Mouse (Mus musculus): Measurements from ENCODE around the gene Anapc11.

Anapc11 gene

DNA sequence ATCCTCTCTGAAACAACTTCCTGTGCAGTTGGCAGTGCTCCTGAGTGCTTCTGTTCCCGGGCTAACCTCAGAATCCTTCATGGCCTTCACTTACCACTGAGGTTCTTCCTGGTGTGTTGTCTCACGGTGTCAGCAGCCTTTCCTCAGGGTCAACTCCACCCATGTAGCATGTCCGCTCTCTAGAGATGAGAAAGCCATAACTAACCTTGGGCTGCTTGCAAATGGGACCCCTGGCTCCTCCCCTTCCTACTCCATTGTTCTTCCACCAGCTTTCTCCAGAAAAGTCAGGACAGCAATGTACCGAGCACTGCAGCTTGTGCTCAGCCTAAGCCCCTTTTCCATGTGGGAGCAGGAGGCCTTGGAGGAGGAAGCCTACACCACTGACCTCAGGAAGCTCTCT lies 8.5 kb downstream of the Anapc11 start:
- DNase-seq (ENCODE audit: low read depth, low spot score), result no peak

DNA sequence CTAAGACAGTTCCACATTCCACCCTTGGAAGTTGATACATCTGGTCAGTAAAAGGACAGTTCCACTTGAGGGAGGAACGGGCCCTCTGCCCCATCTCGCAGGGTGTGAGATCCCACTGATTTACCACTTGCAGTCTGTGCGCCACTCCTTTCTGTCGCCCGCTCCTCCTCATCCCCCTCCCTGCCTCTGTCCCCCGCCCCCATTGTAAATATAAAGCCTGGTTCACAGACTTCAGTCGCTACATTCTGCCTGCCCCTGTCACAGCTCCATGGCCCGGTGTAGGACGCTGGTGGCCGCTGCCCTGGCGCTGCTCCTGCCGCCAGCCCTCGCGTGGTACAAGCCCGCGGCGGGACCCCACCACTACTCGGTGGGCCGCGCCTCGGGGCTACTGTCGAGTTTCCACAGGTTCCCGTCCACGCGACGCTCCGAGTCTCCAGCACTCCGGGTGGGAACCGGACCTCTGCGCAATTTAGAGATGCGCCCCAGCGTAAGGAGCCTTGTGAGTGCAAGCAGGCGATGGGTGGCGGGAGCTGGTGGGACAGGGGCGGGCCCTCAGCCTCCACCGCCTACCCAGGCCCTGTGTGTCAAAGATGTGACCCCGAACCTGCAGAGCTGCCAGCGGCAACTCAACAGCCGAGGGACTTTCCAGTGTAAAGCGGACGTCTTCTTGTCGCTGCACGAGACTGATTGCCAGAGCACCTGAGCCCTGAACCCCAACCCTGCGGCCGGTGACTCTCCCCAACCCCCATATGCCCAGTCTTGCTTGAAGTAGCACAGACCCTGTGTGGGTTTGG lies 10.2 kb downstream of the Anapc11 start, which contains the start of gene Npb:
Npb (plus strand) TSS at position 237 of the 794 bp plus-strand sequence.
- DNase-seq (ENCODE audit: low read depth, low spot score), result no peak

DNA sequence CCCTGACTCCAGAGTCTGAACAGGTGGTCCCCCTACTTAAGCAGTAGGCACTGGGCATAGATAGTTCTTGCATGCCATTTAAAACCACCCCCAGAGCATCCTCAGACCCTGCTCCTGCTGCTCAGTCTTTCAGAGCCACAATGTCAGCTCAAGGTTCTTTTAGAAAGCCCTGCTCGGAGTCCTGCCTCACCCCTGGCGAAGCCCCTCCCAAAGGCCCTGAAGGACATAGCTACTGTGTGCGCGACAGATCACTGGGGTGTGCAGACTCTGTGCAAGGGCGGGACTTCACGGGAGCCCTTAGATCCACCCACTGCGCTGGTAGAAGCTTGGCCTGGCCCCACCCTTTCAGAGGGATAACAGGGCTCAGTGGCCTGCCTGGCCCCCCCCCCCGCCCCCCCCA lies 11.0 kb downstream of the Anapc11 start:
- no peak for DNase-seq (ENCODE audit: low read depth, low spot score)

DNA sequence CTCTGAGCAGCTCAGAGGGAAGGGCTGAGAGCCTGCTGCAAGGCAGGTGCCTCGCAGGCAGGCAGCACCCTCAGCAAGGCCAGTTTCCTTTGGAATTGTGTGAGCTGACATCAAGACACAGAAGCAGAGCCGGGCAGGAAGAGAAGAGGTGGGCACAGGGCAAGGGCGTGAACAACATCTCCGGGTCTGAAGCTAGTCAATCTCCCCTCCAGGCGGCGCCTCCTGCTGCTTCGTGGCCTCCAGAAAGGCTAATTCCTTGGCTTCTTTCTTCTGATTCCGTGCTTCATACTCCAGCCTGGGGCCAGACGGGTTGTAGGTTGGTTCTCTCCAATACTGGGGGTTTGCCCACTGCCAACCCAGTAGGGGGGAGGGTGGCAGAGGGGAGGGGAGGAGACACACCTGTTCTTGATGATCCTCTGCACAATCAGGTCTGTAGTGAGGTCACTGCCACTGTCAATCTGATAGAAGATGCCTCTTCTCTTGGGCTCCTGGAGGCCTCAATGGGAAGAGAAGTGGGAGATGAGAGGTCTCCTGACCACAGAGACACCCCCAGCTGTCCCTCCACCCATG lies 12.3 kb downstream of the Anapc11 start:
- DNase-seq (ENCODE audit: low read depth, low spot score), result no peak

DNA sequence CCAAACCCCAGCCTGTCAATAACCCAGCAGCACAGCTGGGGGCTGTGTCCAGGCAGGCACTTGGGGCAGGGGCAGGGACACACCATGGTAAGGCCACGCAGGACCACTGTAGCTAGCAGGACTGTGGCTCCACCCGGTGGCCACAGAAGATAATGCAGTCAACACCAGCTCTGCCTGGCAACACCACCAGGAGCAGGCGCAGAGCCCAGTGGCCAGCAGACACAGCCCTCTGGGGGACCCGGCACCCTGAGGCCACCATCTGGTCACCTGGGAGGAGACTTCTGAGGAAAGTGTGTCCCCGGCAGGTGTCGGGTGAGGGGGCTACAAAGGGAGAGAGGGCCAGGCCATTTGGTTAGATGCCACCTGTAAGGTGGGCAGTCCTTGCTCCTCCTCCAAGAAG lies 14.5 kb downstream of the Anapc11 start:
- peak; percentile 76 for DNase-seq (ENCODE audit: low read depth, low spot score)

DNA sequence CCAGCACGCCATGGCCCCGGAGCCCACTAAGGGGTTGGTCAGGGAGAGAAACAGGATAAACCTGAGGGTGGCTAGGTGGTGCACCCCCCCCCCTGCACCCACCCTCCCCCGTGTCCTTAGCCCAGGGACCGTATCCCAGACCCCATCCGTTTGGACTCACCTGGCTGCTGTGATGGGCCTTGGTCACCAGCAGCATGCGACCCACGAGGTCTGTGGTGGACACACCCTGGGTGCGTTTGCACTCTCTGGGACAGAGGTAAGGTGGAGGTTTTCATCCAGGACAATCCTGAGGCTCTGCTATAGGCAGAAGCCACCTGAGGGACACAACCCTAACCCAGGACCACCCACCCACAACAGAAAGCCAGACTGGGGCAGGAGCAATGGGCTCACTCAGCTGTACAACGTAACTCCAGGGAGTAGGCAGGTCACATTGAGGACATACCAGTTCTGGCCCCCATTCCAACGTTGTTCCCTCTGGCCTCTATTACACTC lies 15.3 kb downstream of the Anapc11 start:
- no peak for DNase-seq (ENCODE audit: low read depth, low spot score)

DNA sequence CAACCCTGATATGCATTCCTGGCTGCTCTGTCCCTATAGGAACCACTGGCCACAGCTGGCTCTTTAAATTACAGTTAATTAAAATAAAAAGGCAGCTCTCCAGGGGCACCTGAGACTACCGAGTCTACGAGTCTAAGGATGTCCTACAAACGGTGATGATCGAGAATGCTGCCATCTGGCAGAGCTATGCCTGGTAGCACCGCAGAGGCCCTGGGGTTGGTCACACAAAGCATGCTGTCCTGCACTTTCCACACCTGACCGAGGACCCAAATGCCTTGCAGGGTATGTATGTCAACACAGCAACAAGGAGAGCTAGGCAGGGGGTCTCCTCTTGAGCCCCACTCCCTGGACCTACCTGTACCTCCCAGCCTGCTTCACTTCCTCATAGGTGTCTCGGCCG lies 15.8 kb downstream of the Anapc11 start:
- DNase-seq (ENCODE audit: low read depth, low spot score), result no peak

DNA sequence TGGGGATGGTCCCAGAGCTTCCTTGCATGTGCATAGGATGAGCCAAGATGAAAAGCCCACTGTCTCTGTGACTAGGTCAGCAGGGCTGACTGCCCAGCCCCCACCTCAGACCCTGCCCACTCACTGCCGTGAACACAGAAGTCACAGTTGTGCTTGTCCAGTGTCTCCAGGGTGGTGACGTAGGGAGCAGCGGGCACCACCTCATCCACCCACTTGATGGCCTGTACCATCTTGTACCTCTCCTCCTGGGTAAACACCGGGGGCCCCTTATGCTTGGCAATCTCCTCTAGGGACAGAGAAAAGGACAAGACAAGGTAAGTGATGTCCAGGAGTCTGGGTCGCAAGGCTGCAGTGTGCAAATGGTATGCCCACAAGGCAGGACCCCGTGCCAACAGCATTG lies 16.9 kb downstream of the Anapc11 start:
- DNase-seq (ENCODE audit: low read depth, low spot score), result no peak

DNA sequence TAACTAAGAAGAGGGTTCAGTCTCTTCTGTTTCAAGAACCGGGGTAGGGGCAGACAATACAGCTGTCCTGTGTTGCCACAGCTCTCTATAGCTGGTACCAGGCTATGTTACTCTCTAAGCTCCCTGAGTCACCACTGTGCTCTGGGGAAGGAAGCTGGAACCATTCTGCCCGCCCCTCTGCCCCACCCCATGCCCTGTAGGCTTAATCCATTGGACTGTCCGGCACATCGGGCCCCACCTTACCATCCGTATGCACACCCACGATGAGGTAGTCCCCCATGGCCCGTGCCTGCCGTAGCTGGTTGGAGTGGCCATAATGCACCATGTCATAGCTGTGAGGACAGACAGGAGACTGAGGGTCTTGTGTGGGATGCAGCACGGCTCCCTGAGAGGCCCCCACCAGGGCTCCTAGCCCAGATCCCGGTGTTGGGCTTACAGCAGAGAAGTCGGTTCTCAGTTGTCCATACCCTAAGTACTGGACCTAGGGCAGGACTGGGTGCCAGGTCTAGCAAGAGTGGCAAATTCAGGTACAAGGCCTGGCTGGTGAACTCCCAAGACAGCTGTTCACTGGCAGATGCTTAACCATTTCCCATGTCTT lies 17.5 kb downstream of the Anapc11 start:
- DNase-seq (ENCODE audit: low read depth, low spot score), result no peak

DNA sequence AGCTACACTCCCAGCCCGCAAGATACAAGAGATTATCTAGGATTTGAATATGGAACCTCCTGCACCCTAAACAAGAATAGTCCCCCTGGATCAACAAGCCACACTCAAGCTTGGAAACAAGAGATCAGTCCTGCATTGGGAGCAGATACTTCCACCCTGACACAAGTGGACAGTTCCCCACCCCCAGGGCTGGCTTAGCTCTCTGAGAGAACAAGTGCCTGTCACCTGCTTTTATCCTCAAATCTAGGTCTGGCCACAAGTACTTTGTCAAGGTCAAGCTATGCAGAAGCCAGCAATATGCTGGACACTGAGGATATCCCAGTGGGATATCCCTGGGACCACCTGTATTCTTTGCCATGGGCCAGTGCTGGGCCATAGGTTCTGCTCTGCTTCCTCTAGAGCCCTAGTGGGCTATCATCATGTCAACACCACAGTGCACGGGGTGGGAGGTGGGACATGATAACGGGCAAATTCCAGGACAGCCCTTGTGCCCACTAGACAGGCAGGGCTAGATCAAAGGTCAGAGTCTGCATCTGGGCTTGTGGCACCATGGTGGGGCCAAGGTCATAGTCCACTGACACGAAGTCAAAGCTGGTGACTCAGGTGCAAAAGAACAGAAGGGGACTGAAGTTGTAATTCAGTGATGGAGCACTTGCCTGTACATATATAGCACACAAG lies 18.5 kb downstream of the Anapc11 start:
- no peak for DNase-seq (ENCODE audit: low read depth, low spot score)

DNA sequence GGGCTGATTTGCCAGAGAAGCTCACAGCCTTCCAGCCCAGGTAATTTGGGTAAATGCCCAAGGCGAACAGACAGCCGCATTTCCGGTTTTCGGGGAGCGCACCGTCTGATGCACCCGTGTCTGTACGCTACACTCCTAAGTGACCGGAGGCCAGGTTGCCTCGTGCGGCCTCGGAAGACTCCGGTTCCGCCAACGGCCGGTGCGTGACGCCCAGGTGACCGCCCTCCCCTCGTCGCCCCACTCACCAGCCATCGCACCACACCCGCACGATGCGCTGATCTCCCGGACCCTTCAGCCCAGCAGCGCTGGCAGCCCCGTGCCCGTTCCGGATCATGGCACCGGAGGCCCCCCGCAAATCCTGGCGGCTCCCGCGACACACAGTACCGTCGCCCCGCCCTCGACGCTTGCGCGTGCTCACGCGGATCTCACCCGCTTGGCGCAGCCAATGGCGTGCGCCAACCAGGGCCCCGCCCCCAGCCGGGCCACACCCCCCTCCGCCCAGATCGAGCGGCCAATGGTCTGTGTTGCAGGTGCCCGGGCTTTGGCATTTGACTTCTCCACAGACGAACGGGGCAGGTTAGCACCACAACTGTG lies 19.4 kb downstream of the Anapc11 start, which contains the start of gene Pcyt2:
Pcyt2 (minus strand) TSS at position 418 of the 594 bp plus-strand sequence.
- peak; percentile 90 for DNase-seq (ENCODE audit: low read depth, low spot score)

DNA sequence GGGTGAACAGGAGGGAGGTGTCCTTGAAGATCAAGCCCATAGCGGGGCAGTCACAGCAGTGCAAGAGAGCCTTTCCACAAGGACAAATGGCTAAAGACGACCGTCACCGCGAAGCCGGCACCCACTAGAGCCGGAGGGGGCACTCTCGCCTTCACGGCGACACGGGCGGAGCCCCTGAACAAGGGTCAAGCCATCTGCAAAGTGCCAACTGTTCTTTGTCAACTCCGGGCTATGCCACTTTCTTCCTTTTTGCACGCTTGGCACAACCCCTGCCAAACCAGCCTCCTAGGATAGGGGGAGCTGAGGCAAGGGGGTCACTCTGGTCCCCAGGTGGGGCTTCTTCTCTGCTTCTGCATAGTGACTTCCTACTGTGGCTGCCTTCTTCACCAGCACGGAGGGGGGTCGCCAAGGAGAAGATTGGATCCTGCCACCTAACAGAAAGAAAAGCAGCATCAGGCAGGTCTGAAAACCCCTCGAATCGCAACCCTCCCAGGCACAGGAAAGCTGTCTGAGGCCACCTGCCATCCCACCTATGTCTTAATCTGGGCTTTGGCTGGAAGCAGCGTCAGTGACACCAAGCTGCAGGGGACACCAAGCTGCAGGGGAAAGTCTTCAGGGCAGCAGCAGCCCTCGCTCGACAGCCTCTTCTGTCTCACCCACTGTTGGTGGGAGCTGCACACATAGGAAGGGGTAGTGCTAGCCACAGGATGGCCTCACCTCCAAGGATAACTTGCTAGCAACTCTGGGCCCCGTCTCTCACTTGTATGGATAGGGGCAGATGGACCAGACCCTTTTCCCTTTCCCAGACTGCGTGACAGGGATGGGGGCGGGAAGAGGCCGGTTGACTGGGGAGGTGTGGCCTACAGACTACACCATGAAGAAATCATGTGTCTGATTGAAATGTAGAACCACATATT lies 20.7 kb downstream of the Anapc11 start:
- no peak for DNase-seq (ENCODE audit: low read depth, low spot score)

DNA sequence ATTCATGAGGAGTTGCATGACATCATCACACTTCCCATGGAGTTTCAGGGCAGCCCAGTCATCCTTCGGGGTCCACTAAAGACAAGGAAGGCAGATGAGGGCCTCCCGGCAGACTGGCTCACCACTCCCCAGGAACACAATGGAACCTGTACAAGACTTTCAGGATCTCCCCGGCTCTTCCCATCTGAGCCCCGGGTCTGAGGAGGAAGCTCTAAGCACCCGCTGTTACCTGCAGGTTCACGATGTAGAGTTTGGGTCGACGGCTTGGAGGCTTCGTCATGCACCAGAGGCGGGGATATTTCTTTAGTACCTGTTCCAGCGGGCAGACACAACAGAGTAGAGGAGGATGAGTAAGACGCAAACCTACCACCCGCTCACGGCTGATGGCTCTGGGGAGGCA lies 22.0 kb downstream of the Anapc11 start:
- DNase-seq (ENCODE audit: low read depth, low spot score), result no peak

DNA sequence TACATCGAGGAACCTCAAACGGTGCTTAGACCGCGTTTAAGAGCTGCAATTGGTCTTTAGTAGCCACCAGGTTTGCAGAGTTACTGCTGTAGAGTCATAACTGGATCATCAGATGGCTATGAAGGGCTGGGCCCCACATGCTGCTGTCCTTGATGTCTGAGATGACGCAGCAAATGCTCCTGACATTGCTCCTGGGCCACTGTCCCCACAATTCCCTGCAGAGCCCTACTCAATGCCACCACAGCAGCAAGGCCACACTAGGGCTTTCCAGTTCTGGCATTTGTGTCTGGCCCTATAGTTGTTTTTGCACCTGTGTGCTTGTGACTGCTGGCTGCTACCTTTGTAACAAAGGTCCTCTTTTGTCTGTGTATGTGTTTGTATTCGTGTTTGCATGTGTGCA lies 24.6 kb downstream of the Anapc11 start:
- no peak for DNase-seq (ENCODE audit: low read depth, low spot score)

DNA sequence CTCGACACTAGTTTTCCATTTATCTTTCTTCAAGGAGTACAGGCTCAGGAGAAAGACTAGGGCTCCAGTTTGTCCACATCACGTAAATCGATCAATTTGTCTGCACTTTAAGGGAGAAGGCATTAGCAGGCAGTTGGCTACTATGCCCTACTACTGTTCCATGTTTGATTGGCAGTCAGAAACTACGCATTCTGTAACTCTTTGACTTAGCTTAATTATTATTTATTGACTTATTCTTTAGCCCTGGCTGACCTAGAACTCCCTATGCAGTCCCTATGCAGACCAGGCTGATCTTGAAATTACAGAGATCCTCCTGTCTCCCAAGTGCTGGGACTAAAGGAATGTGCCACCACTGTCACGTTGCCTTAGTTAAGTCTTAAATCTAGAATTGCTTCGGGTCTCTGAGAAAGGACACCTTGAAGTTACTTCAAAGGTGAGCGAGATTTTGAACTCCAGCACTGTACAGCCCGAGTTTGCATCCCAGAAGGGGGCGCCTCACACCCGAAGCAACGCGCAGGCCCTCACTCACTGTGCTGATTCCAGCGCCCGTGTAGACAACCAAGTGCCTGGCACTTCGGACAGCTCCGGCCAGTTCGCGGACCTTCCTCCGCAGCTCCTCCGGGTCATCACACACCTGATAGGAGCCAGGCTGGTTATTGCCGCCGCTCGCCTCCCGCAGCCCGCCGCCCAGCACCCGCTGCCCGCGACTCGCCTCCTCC lies 25.9 kb downstream of the Anapc11 start:
- DNase-seq (ENCODE audit: low read depth, low spot score), result no peak

DNA sequence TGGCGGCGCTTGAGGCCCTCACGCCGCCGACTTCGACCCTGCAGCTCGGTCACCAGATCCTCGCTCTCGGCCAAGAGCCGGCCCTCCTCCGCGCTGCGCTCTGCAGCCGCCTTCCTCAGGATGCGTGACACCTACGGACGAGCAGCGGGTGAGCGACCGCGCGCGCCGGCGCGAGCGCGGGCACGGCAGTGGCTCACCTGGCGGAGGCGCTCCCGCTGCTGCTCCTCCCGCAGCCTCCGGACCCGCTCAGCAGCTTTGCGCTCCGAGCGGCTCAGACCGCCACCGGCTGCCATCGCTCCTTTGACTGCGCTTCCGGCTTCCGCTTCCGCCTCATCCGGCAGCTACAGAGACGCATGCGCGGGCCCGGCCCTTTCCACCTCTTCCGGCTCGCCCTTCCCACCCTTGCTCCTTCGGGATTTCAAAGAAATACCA lies 26.5 kb downstream of the Anapc11 start:
- peak; percentile 78 for DNase-seq (ENCODE audit: low read depth, low spot score)

DNA sequence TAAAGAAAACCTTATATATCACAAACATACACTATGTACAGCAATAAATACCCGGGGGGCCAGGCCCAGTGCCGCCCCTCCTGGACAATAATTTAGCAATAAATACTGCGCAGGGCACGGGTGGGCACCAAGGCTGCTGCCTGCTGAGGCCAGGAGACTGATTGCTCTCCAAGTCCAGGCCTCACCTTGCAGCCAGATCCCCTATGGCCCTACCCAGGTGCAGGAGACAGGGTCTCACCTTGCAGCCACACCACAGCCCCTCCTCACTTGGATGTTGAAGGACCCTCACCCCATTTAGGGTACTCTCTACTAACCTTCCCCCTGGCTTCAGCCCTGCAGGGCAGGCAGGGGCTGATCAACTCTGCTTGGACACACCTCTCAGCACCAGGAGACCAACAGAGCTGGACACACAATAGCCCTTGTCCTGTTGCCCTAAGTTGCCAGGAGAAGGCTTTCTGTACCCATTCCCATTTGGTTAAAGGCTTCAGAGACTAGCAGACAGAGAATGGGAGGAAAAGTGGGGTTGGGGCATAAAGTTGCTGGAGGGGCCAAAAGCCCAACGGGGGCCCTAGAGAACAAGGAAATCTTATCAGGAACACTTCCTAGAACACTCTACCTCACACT lies 27.0 kb downstream of the Anapc11 start, which contains the start of gene Sirt7:
Sirt7 (minus strand) TSS at position 89 of the 624 bp plus-strand sequence.
- DNase-seq (ENCODE audit: low read depth, low spot score), result no peak

DNA sequence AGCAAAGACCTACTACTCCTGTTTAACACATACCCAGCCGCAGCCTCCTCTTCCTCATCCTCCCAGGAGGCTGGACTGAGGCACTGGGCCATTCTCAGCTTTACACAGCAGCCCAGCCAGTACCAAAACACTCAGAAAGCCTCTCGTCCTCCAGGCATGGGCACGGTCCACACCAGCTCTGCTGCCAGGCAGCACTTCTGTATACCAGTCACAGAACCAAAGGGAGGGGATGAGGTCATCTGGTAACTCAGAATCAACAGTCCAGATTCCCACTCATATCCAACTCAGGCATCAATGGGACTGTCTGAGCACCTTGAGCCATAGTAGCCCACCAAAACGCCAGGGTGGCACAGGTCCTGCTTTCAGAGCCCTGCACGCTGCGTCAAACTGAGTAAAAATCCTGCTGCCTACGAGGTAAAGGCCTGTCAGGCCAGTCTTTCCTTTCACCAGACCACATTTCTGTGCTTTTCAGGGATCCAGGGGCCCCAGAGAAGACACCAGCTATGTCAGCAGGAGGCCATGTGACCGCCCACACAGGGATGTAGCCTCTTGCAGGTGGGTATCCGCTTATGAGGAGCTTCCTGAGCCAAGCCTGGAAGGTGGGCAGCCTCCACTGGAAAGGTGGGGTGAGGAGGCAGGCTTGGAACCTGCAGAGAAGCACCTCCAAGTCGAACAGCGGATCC lies 28.7 kb downstream of the Anapc11 start:
- no peak for DNase-seq (ENCODE audit: low read depth, low spot score)
